Mouse (Mus musculus) kidney, adult 2 months (tissue): ENCODE results near the gene Ppp1r9a. TPM values are rescaled to one million over a fixed set of nuclear protein-coding genes. Genes with fewer than 3 reads are reported as not detected.
A peak's percentile ranks its signal among the peaks of the same experiment; 100 is the strongest.

ENCODE experiments used
- DNase-seq: peaks from one replicate; pipeline ENCODE4 v3.0.0; 2021
- H3K27ac ChIP-seq: fragments of 200-500 bp; 2 replicates; pipeline ENCODE4 v1.5.1; 2012; ENCODE audit warnings: low read depth, low read length, control low read depth, inconsistent platforms; ENCODE audit not compliant: insufficient read depth
- H3K27me3 ChIP-seq: fragments of 200-500 bp; replicated peaks from 2 replicates; pipeline ENCODE4 v1.6.1; 2012; ENCODE audit warnings: mild to moderate bottlenecking, moderate library complexity, low read length, inconsistent platforms; ENCODE audit not compliant: control insufficient read depth, insufficient read depth
- H3K36me3 ChIP-seq: fragments of 200-500 bp; 2 replicates; pipeline ENCODE4 v1.6.1; 2012; ENCODE audit warnings: mild to moderate bottlenecking, moderate library complexity, low read length, inconsistent platforms; ENCODE audit not compliant: control insufficient read depth, insufficient read depth
- H3K4me1 ChIP-seq: fragments of 200-500 bp; 2 replicates; pipeline ENCODE4 v1.6.1; 2011; ENCODE audit warnings: low read length; ENCODE audit not compliant: control insufficient read depth, insufficient read depth
- H3K4me3 ChIP-seq: fragments of 200-500 bp; 2 replicates; pipeline ENCODE4 v1.5.1; 2011; ENCODE audit warnings: mild to moderate bottlenecking, low read depth, low read length, control low read depth; ENCODE audit not compliant: insufficient read depth
- CTCF ChIP-seq: fragments of 200-500 bp; conservative IDR thresholded peaks from 2 replicates; pipeline ENCODE4 v1.5.1; 2011; ENCODE audit warnings: low read depth, mild to moderate bottlenecking, control low read depth, low read length, moderate library complexity, mixed read lengths; ENCODE audit not compliant: insufficient read depth, insufficient read length
- POLR2A ChIP-seq: fragments of 200-500 bp; IDR thresholded peaks from one replicate; pipeline ENCODE4 v1.6.1; 2011; ENCODE audit warnings: low read depth, low read length, control low read depth
- WGBS: fragments of 180-500 bp; shearing (Covaris S2); methylation state at CpG from one replicate; pipeline ENCODE4 v1.1.7; 2018; 5-methylcytosine and 5-hydroxymethylcytosine counted together
- polyA plus RNA-seq: library from polyadenylated mRNA; depleted of rRNA; stranded (reverse); fragments of >200 nt; gene quantifications from 2 replicates; pipeline ENCODE4 v1.2.3, GENCODE M21; 2012

Gene Ppp1r9a
- polyA plus RNA-seq, 1 experiment = 3.0 TPM

DNA sequence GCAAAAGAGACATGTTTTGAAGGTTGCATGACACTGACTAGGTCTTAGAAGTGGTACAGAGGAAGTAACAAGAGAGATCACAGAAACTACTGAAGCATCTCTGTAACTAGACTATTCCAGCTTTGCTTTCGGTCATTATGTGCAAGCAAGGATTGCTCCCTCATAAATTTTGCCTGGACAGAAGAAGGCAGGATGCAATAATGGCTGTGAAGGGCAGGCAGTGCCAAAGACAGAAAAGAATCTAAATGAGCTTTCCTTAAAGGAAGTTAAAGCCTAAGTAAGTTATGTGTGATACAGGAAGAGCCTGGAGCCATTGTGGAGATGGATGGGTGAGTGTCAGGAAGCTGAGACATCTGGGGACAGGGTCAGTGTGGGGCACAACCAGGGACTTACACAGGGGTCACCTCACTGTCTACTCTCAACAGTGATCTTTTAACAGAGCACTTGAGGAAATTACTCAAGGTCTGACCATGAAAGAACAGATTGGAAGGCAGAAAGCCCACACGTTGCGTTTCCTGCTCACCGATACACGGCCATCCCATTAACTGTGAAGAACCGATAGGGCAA lies 115.3 kb downstream of the Ppp1r9a start:
- 58% methylated on average over 6 of the region's 6 CpGs for WGBS
- H3K4me1 ChIP-seq = peaks cover 2% of the 10 kb centered on the region; the same call in 1 of the 2 replicates
- no peaks in the 10 kb centered on the region for H3K27me3 ChIP-seq
- no peak for DNase-seq
- no peak overlapping the region for H3K4me3 ChIP-seq
- no peak overlapping the region for H3K27ac ChIP-seq
- no peaks in the 10 kb centered on the region for H3K36me3 ChIP-seq
- TF ChIP-seq POLR2A (no peak), CTCF (no peak)

DNA sequence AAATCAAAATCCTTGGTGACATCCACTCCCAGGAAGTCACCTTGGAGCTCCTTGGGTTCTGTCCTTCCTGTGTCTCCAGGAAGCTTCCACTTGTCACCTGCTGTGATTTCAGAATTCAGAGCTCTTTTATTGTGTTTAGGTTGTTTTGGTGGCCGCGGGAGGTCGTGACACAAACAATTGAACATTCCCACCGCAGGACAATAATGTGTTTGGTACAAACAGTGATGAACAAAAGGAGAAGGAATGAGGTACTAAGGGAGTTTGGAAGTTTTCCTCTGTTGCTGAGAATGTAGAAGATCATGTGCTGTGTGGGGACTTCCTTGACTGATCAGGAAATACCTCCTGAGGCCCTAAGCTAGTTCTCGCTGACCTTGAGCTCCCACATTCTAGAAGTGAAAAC lies 116.5 kb downstream of the Ppp1r9a start:
- H3K27ac ChIP-seq = no peak overlapping the region
- no peaks in the 10 kb centered on the region for H3K27me3 ChIP-seq
- H3K4me1 ChIP-seq = peaks cover 3% of the 10 kb centered on the region; the same call in 1 of the 2 replicates
- H3K4me3 ChIP-seq = no peak overlapping the region
- 68% methylated on average over 5 of the region's 5 CpGs for WGBS
- DNase-seq = peak; percentile 47
- no peaks in the 10 kb centered on the region for H3K36me3 ChIP-seq
- TF ChIP-seq CTCF (no peak), POLR2A (no peak)

DNA sequence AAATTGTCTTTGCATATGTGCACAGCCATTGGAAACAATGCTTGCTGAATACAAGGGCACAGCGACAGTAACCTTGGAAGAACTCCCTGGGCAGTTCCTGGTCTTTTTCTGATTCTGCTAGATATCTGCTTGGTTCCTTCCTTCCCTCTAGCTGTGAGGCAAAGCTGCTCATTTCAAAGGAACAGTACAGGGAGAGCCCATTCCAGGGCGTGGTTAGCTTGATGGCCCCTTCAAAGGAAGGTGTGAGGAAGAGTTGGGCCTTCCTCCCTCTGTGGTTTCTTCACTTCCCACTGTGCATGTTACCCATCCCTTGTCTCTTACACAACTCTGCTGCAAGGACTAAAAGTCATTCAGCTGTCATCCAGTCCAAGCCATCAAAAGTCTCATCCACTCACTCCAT lies 117.3 kb downstream of the Ppp1r9a start:
- Histone ChIP-seq H3K27ac (no peak overlapping the region), H3K27me3 (no peaks in the 10 kb centered on the region), H3K4me3 (no peak overlapping the region), H3K4me1 (peaks cover 3% of the 10 kb centered on the region; the same call in 1 of the 2 replicates), H3K36me3 (no peaks in the 10 kb centered on the region)
- 99% methylated on average over 2 of the region's 2 CpGs for WGBS
- DNase-seq = no peak
- TF ChIP-seq CTCF = no peak
- no peak for TF ChIP-seq POLR2A

DNA sequence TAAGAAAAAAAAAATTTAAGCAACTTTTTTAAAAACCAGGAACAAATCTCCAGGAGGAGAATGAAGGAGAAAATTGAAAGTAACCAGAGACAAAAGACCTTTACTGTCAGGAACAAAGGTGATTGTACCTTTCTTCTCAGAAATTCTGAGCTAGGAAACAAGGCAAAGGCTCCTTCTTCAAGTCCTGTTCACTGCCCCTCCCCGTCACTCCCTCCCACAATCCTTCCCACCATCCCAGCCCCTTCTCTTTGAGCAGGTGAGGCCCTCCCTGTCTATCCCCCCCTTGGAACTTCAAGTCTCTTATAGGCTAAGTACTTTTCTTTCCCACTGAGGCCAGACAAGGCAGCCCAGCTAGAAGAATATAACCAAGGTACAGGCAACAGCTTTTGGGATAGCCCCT lies 117.8 kb downstream of the Ppp1r9a start:
- TF ChIP-seq CTCF (no peak), POLR2A (no peak)
- Histone ChIP-seq H3K4me3 (no peak overlapping the region), H3K27ac (no peak overlapping the region), H3K27me3 (no peaks in the 10 kb centered on the region), H3K4me1 (peaks cover 3% of the 10 kb centered on the region; the same call in 1 of the 2 replicates), H3K36me3 (no peaks in the 10 kb centered on the region)
- DNase-seq = no peak
- whole genome bisulfite sequencing = 97% methylated on average over 1 of the region's 1 CpGs

DNA sequence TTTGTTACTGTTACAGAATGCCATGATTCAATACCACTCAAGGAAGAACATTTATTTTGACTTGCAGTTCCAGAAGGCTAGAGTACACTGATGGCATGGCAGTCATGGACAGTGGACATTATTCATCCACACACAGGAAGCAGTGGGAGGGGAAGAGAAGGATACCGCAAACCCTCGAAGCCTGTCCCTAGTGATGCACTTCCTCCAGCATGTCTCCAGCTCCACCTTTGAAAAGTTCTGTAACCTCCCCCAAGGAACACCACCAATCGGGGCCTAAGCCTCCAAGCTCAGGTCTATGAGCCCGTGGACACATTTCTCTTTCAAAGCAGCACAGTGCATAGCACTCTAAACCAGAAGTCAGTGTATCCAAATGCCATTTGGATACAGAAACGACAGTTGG lies 120.0 kb downstream of the Ppp1r9a start:
- no peaks in the 10 kb centered on the region for H3K27me3 ChIP-seq
- no peaks in the 10 kb centered on the region for H3K36me3 ChIP-seq
- DNase-seq = no peak
- 58% methylated on average over 5 of the region's 5 CpGs for WGBS
- H3K4me1 ChIP-seq = peaks cover 3% of the 10 kb centered on the region; the same call in 1 of the 2 replicates
- H3K4me3 ChIP-seq = no peak overlapping the region
- TF ChIP-seq POLR2A (no peak), CTCF (no peak)
- H3K27ac ChIP-seq = no peak overlapping the region

DNA sequence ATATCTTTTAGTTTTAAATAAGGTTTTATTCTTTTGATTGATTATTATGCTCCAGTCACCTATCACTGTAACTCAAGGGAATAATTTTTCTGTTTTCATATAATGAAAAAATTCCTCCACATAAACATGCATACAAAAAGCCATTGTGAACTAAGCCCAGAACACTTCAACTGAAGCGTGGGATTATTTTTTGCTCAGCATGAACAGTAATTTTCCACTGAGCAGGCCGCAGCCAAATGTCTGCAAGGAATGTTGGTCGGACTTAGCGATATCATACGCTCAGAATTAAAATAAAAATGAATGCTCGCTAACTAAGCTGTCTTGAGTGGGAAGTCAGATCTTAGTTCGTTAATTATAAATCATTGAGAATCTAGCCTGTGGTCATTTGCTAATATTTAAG lies 122.2 kb downstream of the Ppp1r9a start:
- no peaks in the 10 kb centered on the region for H3K36me3 ChIP-seq
- 86% methylated on average over 7 of the region's 7 CpGs for WGBS
- H3K27ac ChIP-seq = no peak overlapping the region
- no peak for DNase-seq
- H3K4me3 ChIP-seq = no peak overlapping the region
- no peak for TF ChIP-seq CTCF
- no peak for TF ChIP-seq POLR2A
- H3K4me1 ChIP-seq = peaks cover 3% of the 10 kb centered on the region; the same call in 1 of the 2 replicates
- no peaks in the 10 kb centered on the region for H3K27me3 ChIP-seq

DNA sequence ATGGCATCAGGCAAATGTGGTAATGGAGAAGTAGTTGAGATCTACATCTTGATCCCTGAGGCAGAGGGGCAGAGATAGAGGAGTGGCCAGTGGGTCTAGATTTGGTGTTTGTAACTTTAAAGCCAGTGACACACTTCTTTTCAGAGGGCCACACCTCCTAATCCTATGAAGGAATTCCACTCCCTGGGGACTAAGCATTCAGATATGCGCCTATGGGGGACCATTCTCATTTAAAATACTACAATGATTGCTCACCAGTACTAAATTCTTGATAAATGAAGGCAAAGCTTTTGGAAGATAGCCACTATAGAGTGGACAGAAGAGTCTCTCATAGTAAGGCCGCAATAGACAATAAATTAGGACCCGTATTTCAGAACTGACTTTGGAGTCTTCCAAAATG lies 124.1 kb downstream of the Ppp1r9a start:
- 92% methylated on average over 3 of the region's 3 CpGs for WGBS
- DNase-seq = no peak
- H3K4me3 ChIP-seq = no peak overlapping the region
- peaks cover 3% of the 10 kb centered on the region; the same call in 1 of the 2 replicates for H3K4me1 ChIP-seq
- TF ChIP-seq POLR2A (no peak), CTCF (no peak)
- no peaks in the 10 kb centered on the region for H3K36me3 ChIP-seq
- no peaks in the 10 kb centered on the region for H3K27me3 ChIP-seq
- no peak overlapping the region for H3K27ac ChIP-seq
